27 mouse cellular contexts compared by ENCODE assay signal in genomic region chr6:7912015-7912414, GRCm38 (mm10).
"Had no signal": no experiment of that assay in that cellular context is flagged by ENCODE, and none has a peak within 500 bp of the region (broad histone marks: within the 10 kb centered on the region; RNA-seq: fewer than 3 reads in every experiment).

No protein-coding gene starts in this region.

- H3K4me2 ChIP-seq: heart, embryonic 12.5 days; hindbrain, embryonic 12.5 days; hindbrain, embryonic 14.5 days; intestine, embryonic 15.5 days; kidney, embryonic 15.5 days; limb, embryonic 12.5 days; liver, embryonic 11.5 days; liver, embryonic 13.5 days; liver, embryonic 15.5 days had no signal

- H3K4me3 ChIP-seq: gastrocnemius, adult 2 months; heart, embryonic 10.5 days; heart, embryonic 12.5 days; hindbrain, embryonic 10.5 days; hindbrain, embryonic 12.5 days; intestine, embryonic 15.5 days; kidney, embryonic 15.5 days; limb, embryonic 10.5 days; limb, embryonic 12.5 days; liver, embryonic 13.5 days; liver, embryonic 15.5 days had no signal

- H3K36me3 ChIP-seq: heart, embryonic 10.5 days; heart, embryonic 12.5 days; hindbrain, embryonic 10.5 days; hindbrain, embryonic 12.5 days; intestine, embryonic 15.5 days; kidney, embryonic 15.5 days; limb, embryonic 10.5 days; limb, embryonic 12.5 days; liver, embryonic 13.5 days; liver, embryonic 15.5 days had no signal

- DNase-seq: gastrocnemius, adult 2 months; gastrocnemius, postnatal 10 days; gastrocnemius, postnatal 25 days; heart, adult 18-20 months; heart, postnatal 10 days; heart, postnatal 4 days; kidney, adult 2 months; kidney, adult 9 months; kidney, postnatal 14 days; kidney, postnatal 36 days; liver; liver, embryonic 13.5 days had no signal

- H3K4me1 ChIP-seq: heart, embryonic 10.5 days; heart, embryonic 12.5 days; hindbrain, embryonic 10.5 days; hindbrain, embryonic 12.5 days; intestine, embryonic 15.5 days; kidney, embryonic 15.5 days; limb, embryonic 10.5 days; limb, embryonic 12.5 days; liver, embryonic 13.5 days; liver, embryonic 15.5 days had no signal

- H3K27me3 ChIP-seq: heart, embryonic 12.5 days; hindbrain, embryonic 12.5 days; intestine, embryonic 15.5 days; kidney, embryonic 15.5 days; limb, embryonic 12.5 days; liver, embryonic 13.5 days; liver, embryonic 15.5 days had no signal

- H3K9ac ChIP-seq: heart, embryonic 12.5 days; hindbrain, embryonic 12.5 days; hindbrain, embryonic 14.5 days; intestine, embryonic 15.5 days; kidney, embryonic 15.5 days; limb, embryonic 12.5 days; liver, embryonic 13.5 days; liver, embryonic 15.5 days had no signal

- ATAC-seq: hindbrain, embryonic 16.5 days; inflammation-experienced regulatory T-cells, adult 6 months; intestine, embryonic 15.5 days; intestine, postnatal 0 days had no signal

- H3K9me3 ChIP-seq: heart, embryonic 10.5 days; heart, embryonic 12.5 days; hindbrain, embryonic 10.5 days; hindbrain, embryonic 12.5 days; intestine, embryonic 15.5 days; kidney, embryonic 15.5 days; limb, embryonic 10.5 days; limb, embryonic 12.5 days; liver, embryonic 13.5 days; liver, embryonic 15.5 days had no signal

- H3K27ac ChIP-seq: gastrocnemius, adult 2 months; heart, embryonic 10.5 days; hindbrain, embryonic 10.5 days; hindbrain, embryonic 12.5 days; hindbrain, embryonic 14.5 days; intestine, embryonic 15.5 days; kidney, embryonic 15.5 days; kidney, postnatal 0 days; limb, embryonic 10.5 days; limb, embryonic 12.5 days; liver, embryonic 13.5 days; liver, embryonic 15.5 days had no signal
